ENCODE assay signal across 15 mouse cellular contexts in genomic region chr11:75184986-75185385, GRCm38 (mm10). TPM values are rescaled to one million over a fixed set of nuclear protein-coding genes. Genes with fewer than 3 reads are reported as not detected.
DNase-seq lines count a peak whose midpoint lies in the region; ATAC-seq and TF ChIP-seq lines count a peak whose summit lies in the region.
"Had no signal": no experiment of that assay in that cellular context is flagged by ENCODE, and none has a peak within 500 bp of the region (broad histone marks: within the 10 kb centered on the region; RNA-seq: fewer than 3 reads in every experiment).

No protein-coding gene starts in this region.

- 43% methylated on average over 1 of the region's 2 CpGs for WGBS in midbrain, embryonic 14.5 days
- WGBS in kidney, embryonic 14.5 days: 80% methylated on average over 2 of the region's 2 CpGs

- no peak for ATAC-seq in Patski
- ATAC-seq in midbrain, embryonic 14.5 days (ENCODE audit: low FRiP score, low TSS enrichment): peak; percentile 40
- no peak for ATAC-seq in kidney, embryonic 14.5 days (ENCODE audit: low FRiP score, low TSS enrichment)
- ATAC-seq: liver, postnatal 0 days had no signal

- DNase-seq in adrenal gland, postnatal 14 days: peak; percentile 2
- DNase-seq in adrenal gland, postnatal 25 days: no peak
- no peak for DNase-seq in layer of hippocampus, adult 2 months (ENCODE audit: low spot score in 2 of 2)
- no peak for DNase-seq in layer of hippocampus, adult 9-11 months
- peak; percentile 54 for DNase-seq in Patski (ENCODE audit: low read depth, low spot score)
- DNase-seq in midbrain, embryonic 14.5 days: peak; percentile 54
- no peak for DNase-seq in urinary bladder, postnatal 14 days (ENCODE audit: low spot score)
- DNase-seq: adrenal gland, postnatal 36 days; cerebellum, adult 11-12 months; liver, postnatal 0 days; thymus, postnatal 4 days had no signal

- H3K36me3 ChIP-seq in midbrain, embryonic 14.5 days (ENCODE audit: control insufficient read depth, insufficient read depth, low read length): peaks cover 17% of the 10 kb centered on the region
- peaks cover 29% of the 10 kb centered on the region; the same call in 1 of the 2 replicates for H3K36me3 ChIP-seq in kidney, embryonic 14.5 days (ENCODE audit: control insufficient read depth, insufficient read depth, low read length)

- peak overlapping the region; percentile 94 for H3K27ac ChIP-seq in layer of hippocampus, adult 2 months
- H3K27ac ChIP-seq in midbrain, embryonic 14.5 days (replicated peaks; ENCODE audit: low read depth, low read length): peak overlapping the region; percentile 49
- no peak overlapping the region for H3K27ac ChIP-seq in kidney, embryonic 14.5 days (ENCODE audit: low read depth, low read length)
- H3K27ac ChIP-seq: heart, embryonic 15.5 days; kidney, embryonic 15.5 days had no signal

- H3K4me2 ChIP-seq in midbrain, embryonic 14.5 days (ENCODE audit: low read length): no peak overlapping the region
- no peak overlapping the region for H3K4me2 ChIP-seq in kidney, embryonic 14.5 days (replicated peaks; ENCODE audit: low read depth, low read length)
- H3K4me2 ChIP-seq: heart, embryonic 15.5 days; kidney, embryonic 15.5 days had no signal

- H3K9ac ChIP-seq in midbrain, embryonic 14.5 days (replicated peaks; ENCODE audit: low read length): no peak overlapping the region; the same call in 1 of the 2 replicates
- H3K9ac ChIP-seq in kidney, embryonic 14.5 days (ENCODE audit: low read depth, low read length): no peak overlapping the region
- H3K9ac ChIP-seq: heart, embryonic 15.5 days; kidney, embryonic 15.5 days; liver, postnatal 0 days had no signal

- no peaks in the 10 kb centered on the region for H3K9me3 ChIP-seq in midbrain, embryonic 14.5 days (ENCODE audit: control insufficient read depth, low read length)
- H3K9me3 ChIP-seq in kidney, embryonic 14.5 days (ENCODE audit: control insufficient read depth, low read length): no peaks in the 10 kb centered on the region
- H3K9me3 ChIP-seq: heart, embryonic 15.5 days; kidney, embryonic 15.5 days had no signal

- CTCF ChIA-PET in Patski (lab: Charles Lee): interaction anchor here (0.8 kb wide), 1 partner anchor 10 kb away, joined by 4 read pairs; no protein-coding TSS in a partner anchor

- POLR2A ChIA-PET in Patski (lab: Charles Lee): interaction anchor here (0.7 to 1.5 kb wide), 3 partner anchors 9 to 217 kb away, joined by 3 read pairs; no protein-coding TSS in a partner anchor

- peaks cover 7% of the 10 kb centered on the region for H3K4me1 ChIP-seq in midbrain, embryonic 14.5 days (ENCODE audit: control insufficient read depth, insufficient read depth, low read length)
- peaks cover 6% of the 10 kb centered on the region for H3K4me1 ChIP-seq in kidney, embryonic 14.5 days (ENCODE audit: control insufficient read depth, insufficient read depth, low read length)

- H3K27me3 ChIP-seq in Patski: no peaks in the 10 kb centered on the region
- H3K27me3 ChIP-seq in midbrain, embryonic 14.5 days (ENCODE audit: control insufficient read depth, insufficient read depth, low read length): no peaks in the 10 kb centered on the region
- H3K27me3 ChIP-seq in kidney, embryonic 14.5 days (ENCODE audit: control insufficient read depth, insufficient read depth, low read length): no peaks in the 10 kb centered on the region
- H3K27me3 ChIP-seq: heart, embryonic 15.5 days; kidney, embryonic 15.5 days had no signal

- in situ Hi-C loops in Patski (cut with MboI; ENCODE audit: low pct_unique_long_range_greater_than_20kb): loop anchor here (5.0 kb wide), 2 partner anchors 212 to 382 kb away; no protein-coding TSS in a partner anchor

- H3K4me3 ChIP-seq in layer of hippocampus, adult 2 months: no peak overlapping the region; the same call in 1 of the 2 replicates
- H3K4me3 ChIP-seq in midbrain, embryonic 14.5 days (replicated peaks; ENCODE audit: low read depth, low read length): no peak overlapping the region
- no peak overlapping the region for H3K4me3 ChIP-seq in kidney, embryonic 14.5 days (ENCODE audit: low read length)
- H3K4me3 ChIP-seq: heart, embryonic 15.5 days; kidney, embryonic 15.5 days; myocyte had no signal

- TF ChIP-seq CTCF in layer of hippocampus, adult 2 months (conservative IDR thresholded peaks at IDR 0.05): no peak
- TF ChIP-seq CTCF in Patski (IDR thresholded peaks at IDR 0.05): no peak

RNA-seq across cellular contexts. Expression of gene Dph1, which starts 6.1 kb away (rescaled TPM):
- 22.3 and 28.5 TPM in 2 replicates for total RNA-seq in adrenal gland, postnatal 14 days (2021)
- total RNA-seq in adrenal gland, postnatal 25 days (2021): 29.2 and 34.4 TPM in 2 replicates
- total RNA-seq in layer of hippocampus, adult 2 months (2021): 10 to 100 TPM; 30.7 to 31.4 TPM
- polyA plus RNA-seq in Patski (2021): 43.1 TPM
- 13.7 and 14.8 TPM in 2 replicates for polyA plus RNA-seq in midbrain, embryonic 14.5 days (2014; fragmentation: Nextera tagmentation; extraction: Ambion mirVana)
- polyA plus RNA-seq in kidney, embryonic 14.5 days (2014; fragmentation: Nextera tagmentation; extraction: Ambion mirVana): 25.7 and 29.2 TPM in 2 replicates

RNA-seq across cellular contexts. Expression of gene Ovca2, which starts 6.4 kb away (rescaled TPM):
- total RNA-seq in adrenal gland, postnatal 14 days (2021): 14.5 and 15.8 TPM in 2 replicates
- 22.4 and 23.9 TPM in 2 replicates for total RNA-seq in adrenal gland, postnatal 25 days (2021)
- 10 to 100 TPM; 19.3 to 22.4 TPM for total RNA-seq in layer of hippocampus, adult 2 months (2021)
- 20.4 TPM for polyA plus RNA-seq in Patski (2021)
- 15.4 and 20.2 TPM in 2 replicates for polyA plus RNA-seq in midbrain, embryonic 14.5 days (2014; fragmentation: Nextera tagmentation; extraction: Ambion mirVana)
- polyA plus RNA-seq in kidney, embryonic 14.5 days (2014; fragmentation: Nextera tagmentation; extraction: Ambion mirVana): 33.3 and 33.4 TPM in 2 replicates

RNA-seq across cellular contexts. Expression of gene Rtn4rl1, which starts 8.6 kb away (rescaled TPM):
- total RNA-seq in adrenal gland, postnatal 14 days (2021): 29.5 and 32.6 TPM in 2 replicates
- total RNA-seq in adrenal gland, postnatal 25 days (2021): 37.8 and 42.2 TPM in 2 replicates
- 100 to 1,000 TPM; 104 to 110 TPM for total RNA-seq in layer of hippocampus, adult 2 months (2021)
- 18.7 TPM for polyA plus RNA-seq in Patski (2021)
- 16.5 and 17.4 TPM in 2 replicates for polyA plus RNA-seq in midbrain, embryonic 14.5 days (2014; fragmentation: Nextera tagmentation; extraction: Ambion mirVana)
- polyA plus RNA-seq in kidney, embryonic 14.5 days (2014; fragmentation: Nextera tagmentation; extraction: Ambion mirVana): 2.7 and 4.2 TPM in 2 replicates

RNA-seq across cellular contexts. Expression of gene Hic1, which starts 15.7 kb away (rescaled TPM):
- total RNA-seq in adrenal gland, postnatal 14 days (2021): 14.5 and 17.0 TPM in 2 replicates
- total RNA-seq in adrenal gland, postnatal 25 days (2021): 7.3 and 9.9 TPM in 2 replicates
- total RNA-seq in layer of hippocampus, adult 2 months (2021): 1 to 10 TPM; 3.8 to 3.9 TPM
- polyA plus RNA-seq in Patski (2021): 0.17 TPM
- polyA plus RNA-seq in midbrain, embryonic 14.5 days (2014; fragmentation: Nextera tagmentation; extraction: Ambion mirVana): 0.66 and 0.92 TPM in 2 replicates
- 16.9 and 26.6 TPM in 2 replicates for polyA plus RNA-seq in kidney, embryonic 14.5 days (2014; fragmentation: Nextera tagmentation; extraction: Ambion mirVana)

Comparison
In these comparisons a context has a peak if more than half of its experiments do, and no peak if none do; other contexts are left out.
1. DNase-seq: peak in adrenal gland, postnatal 14 days (single experiment), Patski (single experiment) and midbrain, embryonic 14.5 days (single experiment); none in adrenal gland, postnatal 25 days (single experiment), layer of hippocampus, adult 2 months (0 of 2), layer of hippocampus, adult 9-11 months (single experiment) and urinary bladder, postnatal 14 days (single experiment).